ENCODE assay signal across 8 mouse cellular contexts in the genomic region with DNA sequence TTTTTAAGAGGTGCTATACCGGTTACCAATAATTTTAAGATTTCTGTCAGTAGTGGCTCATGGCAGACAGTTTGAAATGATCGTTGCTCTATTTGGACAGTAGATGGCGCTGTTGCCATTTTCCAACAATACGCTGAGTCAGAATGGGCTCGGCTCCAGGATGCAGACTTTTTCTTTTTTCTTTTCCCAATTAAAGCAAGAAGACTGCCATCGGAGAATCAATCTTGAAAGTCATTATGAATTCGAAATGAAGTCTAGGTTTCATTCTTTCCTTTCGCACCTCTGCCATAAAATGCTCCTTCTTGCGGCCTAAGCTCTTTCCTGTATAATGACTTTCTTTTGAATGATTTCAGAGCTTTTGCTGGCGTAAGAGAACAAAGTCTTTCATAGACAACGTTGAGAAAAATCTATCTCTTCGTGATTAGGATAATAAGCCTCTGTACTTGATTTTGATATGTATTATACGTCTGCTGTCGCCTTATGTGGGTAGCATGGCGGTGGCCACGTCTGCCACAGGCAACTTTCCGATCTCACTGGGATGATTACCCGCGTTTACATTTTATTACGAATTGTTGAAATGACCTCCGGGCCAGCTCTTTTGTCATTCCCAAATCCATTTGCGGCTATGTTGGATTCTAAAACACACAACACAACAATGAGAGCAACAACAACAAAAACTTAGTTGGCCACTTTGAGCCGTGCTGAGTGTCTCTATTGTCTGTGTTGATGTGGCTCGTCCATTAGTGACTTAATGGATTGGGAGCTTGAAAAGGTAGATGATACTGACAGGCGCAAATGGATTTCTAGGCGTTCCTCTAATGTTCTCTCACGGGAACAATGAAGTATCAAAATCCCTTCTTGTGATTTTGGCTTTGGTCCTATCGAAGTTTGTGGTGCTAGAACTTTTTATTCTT. TPM values are rescaled to one million over a fixed set of nuclear protein-coding genes. Genes with fewer than 3 reads are reported as not detected.
DNase-seq lines count a peak whose midpoint lies in the region; ATAC-seq and TF ChIP-seq lines count a peak whose summit lies in the region.

No protein-coding gene starts in this region.

- no peak overlapping the region for H3K27ac ChIP-seq in bone marrow, adult 2 months (ENCODE audit: control insufficient read depth, insufficient read depth, low read depth, low read length, poor library complexity)
- no peak overlapping the region for H3K27ac ChIP-seq in embryonic fibroblast, embryonic 13.5 days (ENCODE audit: insufficient read depth, low read length)
- H3K27ac ChIP-seq in liver, postnatal 0 days (ENCODE audit: low read depth), result no peak overlapping the region
- 0 out of 2 replicates have a peak overlapping the region, but pooled peaks have one; percentile 19 for H3K27ac ChIP-seq in neural tube, embryonic 15.5 days (replicated peaks)

- peak; percentile 22 for DNase-seq in G1E (ENCODE audit: low spot score)
- DNase-seq in heart, postnatal 10 days, result peak; percentile 64 to 82
- peak; percentile 53 for DNase-seq in large intestine, adult 2 months (ENCODE audit: low read depth, low spot score)
- DNase-seq in liver, postnatal 0 days, result peak; percentile 52
- DNase-seq in urinary bladder, postnatal 10 days (ENCODE audit: low spot score), result peak; percentile 15

- peak; percentile 63 for TF ChIP-seq CTCF in G1E (IDR thresholded peaks at IDR 0.05; ENCODE audit: low read depth, low read length)
- TF ChIP-seq CTCF in bone marrow, adult 2 months (IDR thresholded peaks at IDR 0.05; ENCODE audit: control insufficient read depth, insufficient read depth, low read length), result 0 out of 2 replicates have a peak, but pooled peaks have one; percentile 30
- peak; percentile 33; the same call in 1 of the 2 replicates for TF ChIP-seq CTCF in embryonic fibroblast, embryonic 13.5 days (IDR thresholded peaks at IDR 0.05; ENCODE audit: borderline replicate concordance, insufficient read depth, low read length)
- TF ChIP-seq CTCF in liver, postnatal 0 days (IDR thresholded peaks at IDR 0.05; ENCODE audit: low read depth), result peak; percentile 83

- intact Hi-C loops in heart, postnatal 10 days (cut with DNase I), result no loop called here

- 51% methylated on average over 28 of the region's 28 CpGs for WGBS in bone marrow, adult 2 months
- WGBS in large intestine, adult 2 months, result 37% methylated on average over 28 of the region's 28 CpGs
- WGBS in liver, postnatal 0 days (ENCODE audit: insufficient replicate concordance), result 49% methylated on average over 28 of the region's 28 CpGs
- WGBS in neural tube, embryonic 15.5 days, result 11% methylated on average over 28 of the region's 28 CpGs

- no peak overlapping the region for H3K4me3 ChIP-seq in G1E (ENCODE audit: low read depth, low read length)
- H3K4me3 ChIP-seq in bone marrow, adult 2 months (replicated peaks; ENCODE audit: control insufficient read depth, low read depth, low read length), result no peak overlapping the region
- H3K4me3 ChIP-seq in embryonic fibroblast, embryonic 13.5 days (ENCODE audit: insufficient read depth, low read length), result no peak overlapping the region
- H3K4me3 ChIP-seq in liver, postnatal 0 days (ENCODE audit: low read depth, low read length), result no peak overlapping the region
- H3K4me3 ChIP-seq in neural tube, embryonic 15.5 days (replicated peaks), result peak overlapping the region; percentile 38

- H3K27me3 ChIP-seq in G1E (ENCODE audit: insufficient read depth, low read length), result peaks cover 11% of the 10 kb centered on the region; the same call in 1 of the 2 replicates
- no peaks in the 10 kb centered on the region for H3K27me3 ChIP-seq in liver, postnatal 0 days (ENCODE audit: insufficient read depth, low read length)
- no peaks in the 10 kb centered on the region for H3K27me3 ChIP-seq in neural tube, embryonic 15.5 days (replicated peaks)

- no peaks in the 10 kb centered on the region for H3K36me3 ChIP-seq in G1E (replicated peaks)
- no peaks in the 10 kb centered on the region for H3K36me3 ChIP-seq in liver, postnatal 0 days (replicated peaks; ENCODE audit: insufficient read depth, low read length)
- H3K36me3 ChIP-seq in neural tube, embryonic 15.5 days, result no peaks in the 10 kb centered on the region

- H3K4me1 ChIP-seq in G1E (ENCODE audit: insufficient read depth, low read depth, low read length), result peaks cover 3% of the 10 kb centered on the region; the same call in 1 of the 2 replicates
- H3K4me1 ChIP-seq in bone marrow, adult 2 months (ENCODE audit: control insufficient read depth, insufficient read depth, low read length), result no peaks in the 10 kb centered on the region
- H3K4me1 ChIP-seq in embryonic fibroblast, embryonic 13.5 days (ENCODE audit: control insufficient read depth, insufficient read depth, low read length), result no peaks in the 10 kb centered on the region
- H3K4me1 ChIP-seq in liver, postnatal 0 days (ENCODE audit: insufficient read depth), result no peaks in the 10 kb centered on the region
- peaks cover 6% of the 10 kb centered on the region; the same call in 1 of the 2 replicates for H3K4me1 ChIP-seq in neural tube, embryonic 15.5 days

- peak overlapping the region; percentile 30; the same call in 1 of the 2 replicates for H3K4me2 ChIP-seq in liver, postnatal 0 days (ENCODE audit: low read depth, low read length)
- peak overlapping the region; percentile 62 for H3K4me2 ChIP-seq in neural tube, embryonic 15.5 days

- no peak for TF ChIP-seq POLR2A in bone marrow, adult 2 months (IDR thresholded peaks at IDR 0.05; ENCODE audit: borderline replicate concordance, control insufficient read depth, low read depth, low read length)
- no peak for TF ChIP-seq POLR2A in embryonic fibroblast, embryonic 13.5 days (IDR thresholded peaks at IDR 0.05; ENCODE audit: low read depth, low read length)

- no peaks in the 10 kb centered on the region for H3K9me3 ChIP-seq in G1E (replicated peaks)
- H3K9me3 ChIP-seq in liver, postnatal 0 days (ENCODE audit: low read length), result no peaks in the 10 kb centered on the region
- no peaks in the 10 kb centered on the region for H3K9me3 ChIP-seq in neural tube, embryonic 15.5 days (replicated peaks)

- ATAC-seq in G1E (ENCODE audit: extremely low read depth, insufficient number of reproducible peaks, low FRiP score, poor library complexity, severe bottlenecking), result peak; percentile 68
- 0 out of 2 replicates have a peak, but pooled peaks have one; percentile 29 for ATAC-seq in liver, postnatal 0 days
- peak; percentile 79; the same call in 1 of the 2 replicates for ATAC-seq in neural tube, embryonic 15.5 days (ENCODE audit: low FRiP score)

- no peak overlapping the region for H3K9ac ChIP-seq in liver, postnatal 0 days (replicated peaks)
- peak overlapping the region; percentile 22; the same call in 1 of the 2 replicates for H3K9ac ChIP-seq in neural tube, embryonic 15.5 days (replicated peaks)

- TF ChIP-seq EP300 in liver, postnatal 0 days (IDR thresholded peaks at IDR 0.05; ENCODE audit: low read depth), result no peak

RNA-seq across cellular contexts. Expression of a gene that starts 36.2 kb away (rescaled TPM):
- not detected in 2 replicates for total RNA-seq in G1E (2014; fragmentation: Nextera tagmentation)
- total RNA-seq in G1E (2017), result 0.23 TPM in 1 of 2 replicates, not detected in the other
- not detected in 2 replicates for polyA plus RNA-seq in G1E (2012)
- not detected in 2 replicates for polyA plus RNA-seq in bone marrow, adult 2 months (2011; ENCODE audit: insufficient read depth, insufficient read length, low replicate concordance, missing spikeins)
- polyA plus RNA-seq in embryonic fibroblast, embryonic 13.5 days (2011; ENCODE audit: insufficient read length, low read depth, missing spikeins), result not detected in 2 replicates
- total RNA-seq in heart, postnatal 10 days (2021), result not detected
- polyA plus RNA-seq in large intestine, adult 2 months (2012; rRNA removed), result not detected in 2 replicates
- polyA plus RNA-seq in liver, postnatal 0 days (2015; fragmentation: Nextera tagmentation; extraction: Ambion mirVana), result not detected in 2 replicates
- polyA plus RNA-seq in neural tube, embryonic 15.5 days (2015; fragmentation: Nextera tagmentation; extraction: Ambion mirVana), result 0.95 and 1.5 TPM in 2 replicates

Comparison
In these comparisons a context has a peak if more than half of its experiments do, and no peak if none do; other contexts are left out.
1. ATAC-seq: peak in every context shown above with its lines; median percentile 79 in neural tube, embryonic 15.5 days; 68 in G1E; 29 in liver, postnatal 0 days.
2. DNase-seq: peak in every context shown above with its lines; median percentile 73 in heart, postnatal 10 days; 53 in large intestine, adult 2 months; 52 in liver, postnatal 0 days; 22 in G1E; 15 in urinary bladder, postnatal 10 days.
3. CTCF ChIP-seq: peak in every context shown above with its lines; median percentile 83 in liver, postnatal 0 days; 63 in G1E; 33 in embryonic fibroblast, embryonic 13.5 days; 30 in bone marrow, adult 2 months.